Mouse (Mus musculus): ENCODE results near the gene Gabrr2. TPM values are rescaled to one million over a fixed set of nuclear protein-coding genes. Genes with fewer than 3 reads are reported as not detected.

The Gabrr2 gene
- polyA plus RNA-seq, 1 experiment from 2014 or later, result 0.05 TPM

DNA sequence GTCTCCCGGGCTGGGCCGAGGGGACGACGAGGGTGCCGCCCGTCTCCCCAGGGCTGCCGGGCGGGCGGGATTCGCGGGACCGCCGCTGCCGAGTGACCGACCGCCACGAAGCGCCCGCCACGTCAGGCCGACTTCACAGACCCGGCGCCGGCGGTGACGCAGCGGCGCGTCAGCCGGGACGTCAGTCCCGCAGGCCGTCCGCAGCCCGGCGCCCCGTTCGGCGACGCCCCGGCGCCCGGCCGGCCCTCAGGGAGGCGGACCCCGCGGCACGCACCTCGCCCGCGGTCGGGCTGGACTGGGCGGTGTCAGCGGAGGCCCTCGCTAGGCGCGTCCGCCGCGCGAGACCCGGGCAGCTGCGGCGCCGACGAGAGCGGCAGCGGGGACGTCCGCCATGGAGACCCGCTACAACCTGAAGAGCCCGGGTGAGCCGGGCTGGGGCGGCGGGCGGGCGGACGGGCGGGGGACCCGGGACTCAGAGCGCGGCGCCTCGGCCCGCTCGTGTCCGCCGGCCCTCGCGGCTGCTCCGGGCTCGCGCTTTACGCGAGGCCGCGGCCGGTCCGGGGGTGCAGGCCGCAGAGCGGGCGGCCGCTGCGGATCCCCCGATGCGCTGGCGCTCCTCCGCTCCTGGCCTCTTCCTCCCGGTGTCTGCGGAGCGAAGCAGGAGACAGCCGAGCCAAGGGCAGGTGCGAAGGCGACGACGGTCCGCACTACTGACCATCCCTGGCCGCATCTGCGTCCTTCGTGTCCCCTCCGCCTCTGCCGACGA, 31.4 kb upstream of the Gabrr2 start, which contains the start of gene Ube2j1:
Gene Ube2j1, plus strand, starts transcription at position 222 of the 766 bp plus-strand sequence.
- Histone ChIP-seq H3K9ac (ENCODE audit: low read length) (peak within 1 kb of the TSS; percentile 97), H3K4me3 (ENCODE audit: low read depth, low read length) (peak within 1 kb of the TSS; percentile 86), H3K9me3 (ENCODE audit: control insufficient read depth, low read length) (no peaks in the 10 kb centered on the region), H3K4me1 (replicated peaks; ENCODE audit: control insufficient read depth, insufficient read depth) (no peaks in the 10 kb centered on the region), H3K36me3 (ENCODE audit: control insufficient read depth, insufficient read depth, low read length) (no peaks in the 10 kb centered on the region), H3K4me2 (replicated peaks; ENCODE audit: low read depth) (peak within 1 kb of the TSS; percentile 77), H3K27me3 (ENCODE audit: control insufficient read depth, insufficient read depth, low read length) (no peaks in the 10 kb centered on the region), H3K27ac (replicated peaks) (peak within 1 kb of the TSS; percentile 99)
- no peak for TF ChIP-seq EP300 (optimal IDR thresholded peaks at IDR 0.05)
- TF ChIP-seq CTCF (IDR thresholded peaks at IDR 0.05; ENCODE audit: low read depth), result no peak
- under 1% methylated on average over 94 of the region's 123 CpGs for WGBS
- peak; percentile 94 for DNase-seq (ENCODE audit: low spot score)
- ATAC-seq (ENCODE audit: low FRiP score, low TSS enrichment), result peak; percentile 100

DNA sequence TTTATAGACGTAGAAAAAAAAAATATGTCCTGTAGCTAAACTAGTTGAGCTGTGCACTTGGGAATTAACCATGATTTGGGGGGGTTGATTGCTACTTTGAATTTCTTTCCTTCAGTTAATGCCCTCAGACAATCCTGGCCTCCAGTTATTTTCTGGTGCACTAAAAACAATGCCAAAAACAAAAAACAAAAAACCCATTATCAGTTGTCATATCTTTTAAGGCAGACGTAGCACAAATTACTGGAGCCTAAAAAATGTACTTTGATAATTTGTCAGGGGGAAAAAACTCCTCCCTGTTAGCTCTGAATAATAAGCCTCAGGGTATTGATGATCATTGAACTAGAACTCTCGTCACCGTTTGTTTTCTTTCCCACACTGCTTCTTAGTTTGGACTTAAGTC, 30.8 kb upstream of the Gabrr2 start:
- H3K27ac ChIP-seq (replicated peaks), result no peak overlapping the region; the same call in 1 of the 2 replicates
- no peak for TF ChIP-seq CTCF (IDR thresholded peaks at IDR 0.05; ENCODE audit: low read depth)
- no peak for TF ChIP-seq EP300 (optimal IDR thresholded peaks at IDR 0.05)
- peak overlapping the region; percentile 97 for H3K9ac ChIP-seq (ENCODE audit: low read length)
- peak overlapping the region; percentile 86 for H3K4me3 ChIP-seq (ENCODE audit: low read depth, low read length)
- 13% methylated on average over 4 of the region's 4 CpGs for WGBS
- H3K27me3 ChIP-seq (ENCODE audit: control insufficient read depth, insufficient read depth, low read length), result no peaks in the 10 kb centered on the region
- ATAC-seq (ENCODE audit: low FRiP score, low TSS enrichment), result no peak
- H3K4me1 ChIP-seq (replicated peaks; ENCODE audit: control insufficient read depth, insufficient read depth), result no peaks in the 10 kb centered on the region
- peak overlapping the region; percentile 77 for H3K4me2 ChIP-seq (replicated peaks; ENCODE audit: low read depth)
- no peak for DNase-seq (ENCODE audit: low spot score)
- no peaks in the 10 kb centered on the region for H3K9me3 ChIP-seq (ENCODE audit: control insufficient read depth, low read length)
- H3K36me3 ChIP-seq (ENCODE audit: control insufficient read depth, insufficient read depth, low read length), result no peaks in the 10 kb centered on the region

DNA sequence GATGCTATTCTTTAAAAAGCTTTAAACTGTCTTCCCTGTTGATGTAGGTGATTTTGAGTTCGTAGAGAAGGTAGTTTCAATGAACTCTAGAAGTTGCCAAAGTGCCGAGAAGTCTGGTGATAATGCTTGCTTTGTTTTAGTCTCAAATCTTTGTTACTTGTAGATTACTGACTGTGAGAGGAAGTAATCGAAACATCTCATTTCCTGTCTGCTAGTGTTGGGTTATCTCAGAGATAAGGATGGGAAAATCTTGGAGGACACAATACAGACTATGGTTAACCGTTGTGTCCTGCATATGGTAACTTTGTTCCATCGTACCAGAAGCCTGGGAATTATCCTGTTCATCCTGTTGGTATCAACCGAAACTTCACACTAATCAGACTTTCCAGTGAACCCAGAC, 29.3 kb upstream of the Gabrr2 start:
- Histone ChIP-seq H3K27me3 (ENCODE audit: control insufficient read depth, insufficient read depth, low read length) (no peaks in the 10 kb centered on the region), H3K4me1 (replicated peaks; ENCODE audit: control insufficient read depth, insufficient read depth) (no peaks in the 10 kb centered on the region), H3K27ac (replicated peaks) (no peak overlapping the region), H3K9ac (ENCODE audit: low read length) (no peak overlapping the region), H3K36me3 (ENCODE audit: control insufficient read depth, insufficient read depth, low read length) (peaks cover 5% of the 10 kb centered on the region; the same call in 1 of the 2 replicates), H3K9me3 (ENCODE audit: control insufficient read depth, low read length) (no peaks in the 10 kb centered on the region), H3K4me3 (ENCODE audit: low read depth, low read length) (no peak overlapping the region), H3K4me2 (replicated peaks; ENCODE audit: low read depth) (no peak overlapping the region)
- DNase-seq (ENCODE audit: low spot score), result no peak
- TF ChIP-seq CTCF (IDR thresholded peaks at IDR 0.05; ENCODE audit: low read depth) (no peak), EP300 (optimal IDR thresholded peaks at IDR 0.05) (no peak)
- no peak for ATAC-seq (ENCODE audit: low FRiP score, low TSS enrichment)
- 69% methylated on average over 6 of the region's 6 CpGs for WGBS

DNA sequence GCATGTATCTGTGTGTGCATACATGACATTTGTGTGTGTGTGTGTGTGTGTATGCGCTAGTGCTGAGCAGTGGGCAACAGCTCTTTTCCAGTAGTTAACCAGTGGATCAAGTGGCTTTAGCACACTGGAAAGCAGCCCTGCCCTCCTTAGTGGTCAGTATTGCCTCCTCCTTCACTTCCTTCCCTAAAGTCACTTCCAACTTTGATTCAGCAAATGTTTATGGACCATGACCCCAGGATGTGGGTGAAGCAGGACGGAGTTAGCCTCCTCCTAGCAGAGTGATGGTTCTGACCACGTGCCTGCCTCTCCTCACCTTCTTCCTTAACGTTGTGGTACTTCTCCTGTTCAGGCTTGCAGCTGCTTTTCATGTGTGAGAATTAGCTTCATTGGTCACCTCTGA, 23.0 kb upstream of the Gabrr2 start:
- ATAC-seq (ENCODE audit: low FRiP score, low TSS enrichment), result no peak
- no peak for DNase-seq (ENCODE audit: low spot score)
- H3K9ac ChIP-seq (ENCODE audit: low read length), result no peak overlapping the region
- 72% methylated on average over 4 of the region's 4 CpGs for WGBS
- H3K4me1 ChIP-seq (replicated peaks; ENCODE audit: control insufficient read depth, insufficient read depth), result no peaks in the 10 kb centered on the region
- no peak for TF ChIP-seq CTCF (IDR thresholded peaks at IDR 0.05; ENCODE audit: low read depth)
- TF ChIP-seq EP300 (optimal IDR thresholded peaks at IDR 0.05), result no peak
- H3K27ac ChIP-seq (replicated peaks), result no peak overlapping the region
- no peaks in the 10 kb centered on the region for H3K27me3 ChIP-seq (ENCODE audit: control insufficient read depth, insufficient read depth, low read length)
- H3K4me2 ChIP-seq (replicated peaks; ENCODE audit: low read depth), result no peak overlapping the region
- H3K4me3 ChIP-seq (ENCODE audit: low read depth, low read length), result no peak overlapping the region
- peaks cover 21% of the 10 kb centered on the region for H3K36me3 ChIP-seq (ENCODE audit: control insufficient read depth, insufficient read depth, low read length)
- no peaks in the 10 kb centered on the region for H3K9me3 ChIP-seq (ENCODE audit: control insufficient read depth, low read length)

DNA sequence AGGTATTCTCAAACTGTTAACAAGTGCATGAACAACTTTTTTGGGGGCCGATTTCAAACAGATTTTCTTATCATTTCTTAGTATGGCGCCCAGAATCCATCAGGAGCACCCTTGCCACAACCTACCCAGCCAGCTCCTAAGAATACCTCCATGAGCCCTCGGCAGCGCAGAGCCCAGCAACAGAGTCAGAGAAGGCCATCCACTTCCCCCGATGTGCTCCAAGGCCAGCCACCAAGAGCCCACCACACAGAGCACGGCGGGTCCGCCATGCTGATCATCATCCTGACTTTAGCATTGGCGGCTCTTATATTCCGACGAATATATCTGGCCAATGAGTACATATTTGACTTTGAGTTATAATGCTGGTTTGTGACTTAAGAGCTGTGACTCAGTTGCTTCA, 13.2 kb upstream of the Gabrr2 start:
- no peak for DNase-seq (ENCODE audit: low spot score)
- Histone ChIP-seq H3K4me1 (replicated peaks; ENCODE audit: control insufficient read depth, insufficient read depth) (no peaks in the 10 kb centered on the region), H3K27ac (replicated peaks) (no peak overlapping the region), H3K27me3 (ENCODE audit: control insufficient read depth, insufficient read depth, low read length) (no peaks in the 10 kb centered on the region), H3K36me3 (ENCODE audit: control insufficient read depth, insufficient read depth, low read length) (peaks cover 25% of the 10 kb centered on the region), H3K9ac (ENCODE audit: low read length) (no peak overlapping the region), H3K4me2 (replicated peaks; ENCODE audit: low read depth) (no peak overlapping the region), H3K9me3 (ENCODE audit: control insufficient read depth, low read length) (no peaks in the 10 kb centered on the region), H3K4me3 (ENCODE audit: low read depth, low read length) (no peak overlapping the region)
- no peak for ATAC-seq (ENCODE audit: low FRiP score, low TSS enrichment)
- TF ChIP-seq CTCF (IDR thresholded peaks at IDR 0.05; ENCODE audit: low read depth), result no peak
- no peak for TF ChIP-seq EP300 (optimal IDR thresholded peaks at IDR 0.05)
- 93% methylated on average over 11 of the region's 11 CpGs for WGBS

DNA sequence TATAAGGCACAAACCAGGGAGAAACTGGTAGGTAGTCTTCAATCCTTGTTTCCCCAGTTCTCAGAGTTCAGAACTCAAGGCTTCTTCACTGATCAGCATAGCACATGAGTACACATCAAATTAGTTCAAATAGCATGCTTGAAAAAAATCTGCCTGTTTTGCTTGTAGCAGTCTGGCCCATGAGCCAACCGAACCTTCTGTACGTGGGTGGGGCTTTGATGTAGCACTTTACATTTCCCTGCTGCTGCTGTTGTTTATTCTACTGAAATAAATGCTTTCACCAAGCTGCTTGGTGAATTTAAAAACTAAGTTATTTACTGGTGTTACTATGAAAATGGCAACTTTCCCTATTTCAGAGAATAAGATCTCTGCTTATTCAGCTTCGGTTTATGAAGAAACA, 10.7 kb upstream of the Gabrr2 start:
- no peak for TF ChIP-seq EP300 (optimal IDR thresholded peaks at IDR 0.05)
- TF ChIP-seq CTCF (IDR thresholded peaks at IDR 0.05; ENCODE audit: low read depth), result no peak
- 76% methylated on average over 3 of the region's 3 CpGs for WGBS
- DNase-seq (ENCODE audit: low spot score) (no peak), ATAC-seq (ENCODE audit: low FRiP score, low TSS enrichment) (no peak)
- H3K9me3 ChIP-seq (ENCODE audit: control insufficient read depth, low read length), result no peaks in the 10 kb centered on the region
- H3K4me1 ChIP-seq (replicated peaks; ENCODE audit: control insufficient read depth, insufficient read depth), result no peaks in the 10 kb centered on the region
- no peak overlapping the region for H3K4me3 ChIP-seq (ENCODE audit: low read depth, low read length)
- peaks cover 14% of the 10 kb centered on the region for H3K36me3 ChIP-seq (ENCODE audit: control insufficient read depth, insufficient read depth, low read length)
- H3K9ac ChIP-seq (ENCODE audit: low read length), result no peak overlapping the region
- no peak overlapping the region for H3K27ac ChIP-seq (replicated peaks)
- H3K27me3 ChIP-seq (ENCODE audit: control insufficient read depth, insufficient read depth, low read length), result no peaks in the 10 kb centered on the region
- H3K4me2 ChIP-seq (replicated peaks; ENCODE audit: low read depth), result no peak overlapping the region
